Mouse (Mus musculus) c-Kit-positive CD71-positive TER-119-negative erythroid progenitor cells, embryonic 14.5 days (primary cell): ENCODE measurements around the gene Mier2.

ENCODE experiments used
- DNase-seq: peaks from one replicate; pipeline ENCODE4 v3.0.0-alpha.2; 2013; ENCODE audit warnings: low read depth

Mier2 gene

DNA sequence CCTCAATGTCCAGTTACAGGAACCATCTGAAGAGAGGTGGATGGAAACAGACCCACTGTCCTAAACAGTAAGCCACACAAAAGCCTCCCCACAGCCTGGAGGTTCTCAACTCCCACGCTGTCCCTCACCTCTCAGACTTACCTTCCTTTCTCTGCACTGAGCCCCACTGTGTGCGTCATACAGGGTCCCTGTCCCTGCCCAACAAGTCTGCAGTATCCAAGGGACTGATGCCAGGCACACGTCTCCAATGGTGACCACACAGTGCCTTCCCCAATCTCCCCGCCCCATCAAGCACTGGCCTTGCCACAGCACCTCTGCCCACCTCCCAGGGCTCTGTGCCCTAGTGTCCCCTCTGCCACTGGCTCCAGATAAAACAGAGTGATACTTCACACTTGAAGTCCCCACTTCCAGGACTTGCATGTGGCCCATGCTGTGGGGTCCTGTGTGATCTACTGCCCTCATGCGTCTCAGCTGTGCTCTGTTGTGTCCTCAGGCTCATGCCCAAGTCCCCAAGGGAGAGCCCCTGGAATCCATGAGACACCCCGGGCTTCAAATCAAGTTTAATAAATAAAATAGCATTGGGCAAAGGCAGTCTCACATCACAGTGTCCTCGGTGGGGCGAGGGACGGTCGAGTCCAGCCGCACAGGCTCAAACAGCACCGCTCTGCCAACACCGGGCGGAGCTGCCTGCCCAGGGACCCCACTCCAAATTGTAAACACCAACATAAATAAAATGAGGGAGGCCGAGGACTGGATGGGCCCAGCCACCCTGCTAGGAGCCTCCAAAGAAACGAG is 15.1 kb downstream of the Mier2 start:
- no peak for DNase-seq

DNA sequence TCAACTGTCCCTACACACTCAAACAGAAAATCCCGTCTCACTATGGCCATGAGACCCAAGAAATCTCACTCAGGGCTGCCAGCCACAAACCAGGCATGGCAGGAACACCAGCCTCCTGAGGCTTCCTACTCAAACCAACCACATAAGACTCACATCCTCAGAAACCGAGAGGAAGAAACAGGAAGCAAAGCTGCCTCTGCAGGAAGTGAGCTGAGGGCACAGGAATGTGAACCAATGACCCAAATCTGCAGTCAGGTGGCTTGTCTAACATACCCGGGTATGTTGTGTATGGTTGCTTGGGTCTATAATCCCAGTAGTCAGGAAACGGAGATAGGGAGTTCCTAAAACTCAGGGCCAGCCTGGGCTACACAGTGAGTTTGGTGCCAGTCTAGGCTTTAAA is 16.1 kb downstream of the Mier2 start:
- no peak for DNase-seq

DNA sequence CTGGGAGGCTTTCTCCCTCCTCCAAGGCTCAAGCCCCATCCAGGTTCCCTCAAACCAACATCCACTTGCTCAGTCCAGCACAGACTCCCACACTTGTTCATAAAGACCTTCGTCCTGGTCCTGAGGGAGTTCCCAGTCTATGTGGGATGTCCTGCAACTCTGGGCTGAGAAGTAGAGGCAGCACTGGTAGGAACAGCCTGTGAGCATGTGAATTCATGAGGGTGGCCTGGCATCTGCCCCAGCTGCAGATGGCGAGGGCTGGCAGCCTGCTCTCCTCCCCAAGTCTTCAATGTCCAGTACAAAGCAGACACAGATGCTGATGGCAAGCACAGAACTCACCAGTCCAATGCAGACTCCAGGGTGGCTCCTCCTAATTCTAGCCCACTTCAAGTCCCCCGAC is 16.7 kb downstream of the Mier2 start:
- no peak for DNase-seq

DNA sequence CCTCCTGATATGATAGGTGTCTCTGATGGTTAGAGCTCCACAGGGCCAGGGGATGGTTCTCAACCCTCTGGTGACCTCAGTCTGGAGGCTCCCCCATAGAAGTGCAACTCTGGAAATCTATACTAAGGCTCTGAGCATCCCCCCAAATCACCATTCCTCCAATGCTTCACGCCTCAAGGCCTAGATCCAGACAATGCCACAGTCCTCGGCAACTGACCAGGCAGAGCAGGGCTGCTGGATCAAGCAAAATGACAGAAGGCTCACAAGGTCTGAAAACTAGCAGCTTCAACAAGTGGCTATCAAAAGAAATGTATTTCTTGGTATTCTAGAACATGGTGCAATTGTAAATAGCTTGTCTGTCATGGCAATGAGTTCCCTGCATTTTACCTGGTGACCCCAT is 17.2 kb downstream of the Mier2 start:
- no peak for DNase-seq

GRCm38 (mm10) chr10:79537271-79537670 is 17.7 kb downstream of the Mier2 start:
- no peak for DNase-seq

- DNase-seq = no peak
Observed at GRCm38 (mm10) chr10:79536461-79537080, 18.4 kb downstream of the Mier2 start.

GRCm38 (mm10) chr10:79535431-79535830 is 19.6 kb downstream of the Mier2 start:
- DNase-seq = no peak

GRCm38 (mm10) chr10:79534426-79534825 is 20.6 kb downstream of the Mier2 start:
- DNase-seq = no peak

GRCm38 (mm10) chr10:79533126-79533911 is 21.7 kb downstream of the Mier2 start, which contains the start of gene Plpp2:
Gene Plpp2 (minus strand): TSS chr10:79533796.
- peak; percentile 67 for DNase-seq

DNA sequence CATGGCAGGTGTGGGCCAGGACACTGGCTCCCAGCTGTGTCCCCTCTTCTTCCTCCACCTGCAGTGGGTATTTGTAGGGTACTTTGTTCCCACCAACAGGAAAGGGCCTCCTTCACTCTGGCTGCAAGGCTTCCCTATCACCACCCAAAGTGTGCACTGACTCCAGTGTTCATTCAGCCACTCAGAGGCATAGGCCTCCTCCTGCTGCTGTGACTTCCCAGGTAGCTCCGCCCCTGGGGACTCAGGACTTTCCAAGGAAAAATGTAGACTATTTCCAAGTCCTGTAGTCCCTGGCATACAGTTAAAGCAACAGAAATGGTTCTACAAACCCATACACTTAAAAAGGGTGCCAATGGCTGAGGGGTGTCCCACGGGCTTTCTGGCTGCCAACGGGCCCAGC is 22.3 kb downstream of the Mier2 start:
- no peak for DNase-seq

DNA sequence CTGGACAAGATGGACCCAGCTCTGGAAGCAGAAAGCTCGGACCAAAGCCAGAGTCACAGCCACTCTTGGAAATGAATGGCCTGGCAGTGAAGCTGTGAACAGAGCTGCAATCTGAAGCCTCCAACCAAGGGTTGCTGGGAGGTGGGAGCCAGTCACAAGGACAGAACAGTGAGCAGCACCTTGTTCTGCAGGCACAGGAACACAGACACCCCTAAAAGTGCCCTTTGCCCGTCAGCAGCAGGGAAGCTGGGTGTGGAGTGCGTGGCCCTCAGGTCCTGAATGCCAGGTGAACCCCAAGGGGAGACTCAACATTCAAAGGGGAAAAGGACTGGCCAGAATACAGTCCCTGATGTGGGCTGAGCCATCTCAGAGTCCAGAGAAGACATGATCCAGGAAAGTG is 23.4 kb downstream of the Mier2 start:
- no peak for DNase-seq

GRCm38 (mm10) chr10:79530721-79531120 is 24.3 kb downstream of the Mier2 start:
- DNase-seq = no peak

GRCm38 (mm10) chr10:79530241-79530640 is 24.8 kb downstream of the Mier2 start:
- DNase-seq = no peak

DNA sequence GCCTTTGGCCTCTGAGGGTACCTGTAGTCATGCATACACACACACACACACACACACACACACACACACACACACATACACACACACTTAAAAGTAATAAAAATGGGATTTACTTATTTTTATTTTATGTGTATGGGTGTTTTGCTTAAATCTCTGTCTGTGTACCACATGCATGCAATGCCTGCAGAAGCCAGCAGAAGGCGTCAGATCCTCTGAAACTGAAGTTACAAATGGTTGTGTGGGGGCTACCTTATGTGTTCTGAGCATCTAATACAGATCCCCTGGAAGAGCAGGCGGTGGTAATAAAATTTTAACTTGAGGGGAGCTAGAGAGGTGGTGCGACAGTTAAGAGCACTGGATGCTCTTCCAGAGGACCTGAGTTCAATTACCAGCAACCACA is 26.9 kb downstream of the Mier2 start:
- DNase-seq = no peak

GRCm38 (mm10) chr10:79527453-79527845 is 27.6 kb downstream of the Mier2 start:
- no peak for DNase-seq

DNA sequence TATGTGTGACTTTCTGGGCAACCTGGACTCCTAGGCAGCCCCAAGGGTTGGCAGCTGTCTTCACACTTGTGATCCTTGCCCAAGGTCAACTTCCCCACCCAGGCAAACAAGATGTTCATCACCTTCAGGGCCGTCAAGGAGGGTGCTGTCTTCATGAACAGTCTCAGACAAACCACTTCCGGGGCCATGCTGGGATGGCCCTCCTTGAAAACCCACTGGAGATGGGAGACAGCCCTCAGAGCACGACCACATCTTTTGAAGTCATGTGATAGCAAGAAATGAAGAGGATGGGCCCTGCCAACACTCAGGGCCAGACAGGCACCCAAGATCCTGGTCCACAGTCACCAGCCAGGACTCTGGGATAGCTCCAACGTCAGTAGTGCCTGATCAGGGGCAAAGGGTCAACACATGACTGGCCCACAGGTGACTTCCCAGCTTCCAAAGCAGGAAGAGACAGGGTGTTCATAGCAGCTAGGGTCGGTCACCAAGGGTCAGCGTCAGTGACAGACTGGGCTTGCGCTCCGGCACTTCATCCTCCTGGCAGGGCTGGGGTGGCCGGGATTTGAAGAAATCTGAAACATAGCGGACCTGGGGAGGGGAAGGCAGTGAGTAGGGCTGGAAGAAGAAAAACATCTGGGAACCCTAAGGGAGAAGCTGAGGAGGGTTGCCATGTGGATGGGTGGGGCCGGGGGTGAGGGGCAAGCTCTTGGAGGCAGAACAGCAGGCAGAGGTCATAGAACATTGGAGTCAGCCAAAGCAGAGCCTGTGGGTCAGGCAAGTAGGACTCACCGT is 28.1 kb downstream of the Mier2 start:
- DNase-seq = no peak

DNA sequence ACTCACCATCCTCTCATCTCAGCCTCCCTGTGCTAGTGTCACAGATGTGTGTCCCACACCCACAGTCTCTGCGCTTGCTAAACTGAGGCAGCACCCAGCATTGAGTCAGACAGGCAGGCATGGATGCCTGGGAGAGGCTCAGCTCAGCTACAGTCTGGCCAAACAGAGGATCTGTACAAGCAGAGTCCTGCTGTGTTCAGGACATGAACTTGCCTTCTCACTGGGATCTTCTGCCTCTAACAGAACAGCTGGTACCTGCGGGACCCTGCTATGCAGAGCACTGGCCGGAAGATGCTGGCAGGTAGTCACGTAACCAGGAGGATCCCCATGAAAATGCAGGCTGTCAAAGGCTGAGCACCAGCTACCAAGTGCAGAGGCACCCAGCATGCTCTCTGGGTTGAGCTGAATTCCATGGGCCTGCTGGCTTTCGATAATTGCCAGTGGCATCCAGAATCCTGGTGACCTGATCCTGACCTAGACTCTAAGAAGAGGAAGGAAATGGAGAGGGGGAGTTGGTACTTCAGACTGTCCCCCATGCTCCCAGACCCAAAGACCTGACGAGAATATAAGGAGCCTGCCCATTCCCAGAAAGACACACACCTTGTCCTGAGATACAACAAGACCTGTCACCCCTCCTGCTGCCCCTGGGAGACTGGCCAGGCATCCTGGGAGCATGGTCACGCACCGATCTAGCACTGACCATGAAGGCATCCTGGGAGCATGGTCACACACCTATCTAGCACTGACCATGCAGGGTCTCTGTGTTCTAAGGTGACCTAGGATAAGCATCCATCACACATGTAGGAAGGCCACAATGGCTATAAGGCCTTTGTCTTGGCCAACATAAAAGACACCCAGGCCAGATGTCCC is 29.3 kb downstream of the Mier2 start:
- no peak for DNase-seq

DNA sequence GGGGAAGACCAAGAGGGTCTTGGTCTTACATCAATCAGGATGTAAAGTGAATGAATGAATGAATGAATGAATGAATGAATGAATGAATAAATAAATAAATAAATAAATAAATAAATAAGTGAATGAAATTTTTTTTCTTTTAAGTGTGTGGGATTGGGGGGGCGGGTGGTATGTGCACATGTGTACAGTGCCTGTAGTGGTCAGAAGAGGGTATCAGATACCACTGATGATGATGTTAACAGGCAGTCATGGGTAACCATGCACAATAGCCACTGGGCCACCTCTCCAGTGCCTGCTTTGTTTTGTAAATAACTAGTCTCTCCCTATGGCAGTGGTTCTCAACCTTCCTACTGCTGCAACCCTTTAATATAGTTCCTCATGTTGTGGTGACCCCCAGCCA is 30.6 kb downstream of the Mier2 start:
- DNase-seq = no peak

DNA sequence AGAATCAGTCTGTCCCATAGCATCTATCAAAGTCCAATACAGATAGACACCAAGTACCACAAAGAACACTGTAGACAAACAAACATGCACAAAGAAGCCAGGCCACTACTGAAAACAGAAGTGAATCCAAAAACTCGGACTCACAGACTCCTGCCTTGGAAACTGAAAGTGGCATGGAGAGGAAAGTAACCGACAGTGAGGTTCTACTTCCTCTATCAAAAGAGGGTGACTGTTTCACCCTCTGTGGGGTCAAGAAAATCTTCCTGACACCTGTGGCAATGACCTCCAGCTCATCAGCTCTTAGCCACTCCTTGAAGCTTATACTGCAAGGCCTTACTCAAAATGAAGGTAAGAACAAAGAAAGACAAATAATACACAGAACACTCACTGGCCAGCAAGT is 48.3 kb downstream of the Mier2 start:
- DNase-seq = no peak

DNA sequence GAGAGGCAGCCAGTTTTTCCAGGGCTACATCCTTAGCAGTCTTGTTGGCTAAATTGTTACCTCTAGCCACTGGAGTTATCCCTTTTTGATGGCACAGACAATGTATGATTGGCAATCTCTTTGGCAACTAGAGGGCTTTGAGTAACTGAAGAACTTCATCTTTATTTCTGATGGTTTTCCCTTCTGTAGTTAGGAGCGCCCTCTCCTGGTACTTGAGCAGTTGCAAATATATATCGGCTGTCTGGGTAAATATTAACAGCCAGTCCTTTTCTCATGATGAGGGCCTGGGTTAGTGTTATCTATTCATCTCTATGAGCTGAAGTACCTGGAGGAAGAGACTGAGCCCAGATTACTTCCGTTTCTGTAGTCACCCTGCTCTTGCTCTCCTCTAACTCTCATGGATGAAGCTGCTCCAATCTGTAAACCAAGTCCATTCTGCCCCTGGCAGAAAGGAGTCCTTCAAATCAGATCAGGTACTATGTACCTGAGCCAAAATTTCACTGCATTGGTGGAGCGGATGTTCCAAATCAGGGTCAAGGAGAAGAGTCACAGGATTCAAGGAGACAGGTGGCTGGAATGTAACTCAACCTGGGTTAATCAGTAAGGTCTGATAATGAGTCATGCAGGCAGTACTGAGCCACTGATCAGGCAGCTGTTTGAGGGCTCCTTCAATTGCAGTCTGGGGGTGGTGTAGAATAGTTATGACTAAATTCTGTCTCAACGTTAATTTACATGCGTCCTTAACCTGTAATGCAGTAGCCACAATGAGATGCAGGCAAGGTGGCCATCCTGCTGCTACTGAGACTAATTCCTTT is 52.0 kb downstream of the Mier2 start:
- no peak for DNase-seq
